Mouse (Mus musculus) bone marrow macrophage, adult 2 months (primary cell): ENCODE results near the gene Adgrl3.

Source experiments
- CTCF ChIP-seq: IDR thresholded peaks from 2 replicates; pipeline ENCODE4 v1.5.1; 2012; ENCODE audit warnings: low read depth, mild to moderate bottlenecking, low read length, moderate library complexity
- POLR2A ChIP-seq: IDR thresholded peaks from 2 replicates; pipeline ENCODE4 v1.6.1; 2012; ENCODE audit warnings: mild to moderate bottlenecking, low read depth, low read length, borderline replicate concordance

DNA sequence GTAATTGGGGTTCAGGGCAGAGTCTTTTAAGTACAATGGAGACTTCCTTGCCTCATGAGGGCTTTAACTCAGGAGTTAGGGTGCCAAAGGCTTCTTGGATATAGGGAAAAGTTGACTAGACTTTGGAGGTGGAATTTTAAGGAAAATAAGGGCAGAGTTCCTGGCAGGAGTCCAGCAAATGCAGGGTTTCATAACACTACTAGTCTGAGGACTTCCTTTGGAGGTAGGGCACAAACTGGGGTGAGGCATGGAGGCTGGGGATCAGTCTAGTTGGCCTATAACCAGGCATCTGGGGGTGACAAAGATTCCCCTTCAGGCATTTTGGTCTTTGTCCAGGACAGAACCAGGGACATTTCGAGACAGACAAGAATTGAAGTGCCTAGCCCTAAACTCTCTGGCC, 546.6 kb downstream of the Adgrl3 start:
- TF ChIP-seq POLR2A (no peak), CTCF (no peak)
